Mouse (Mus musculus): ENCODE measurements around the gene Olfr521.
"Not testable (repeated sequence)": the region's sequence is repeated elsewhere in the genome, so short reads cannot be mapped to it uniquely, and the experiment has no call there.

Olfr521 gene

DNA sequence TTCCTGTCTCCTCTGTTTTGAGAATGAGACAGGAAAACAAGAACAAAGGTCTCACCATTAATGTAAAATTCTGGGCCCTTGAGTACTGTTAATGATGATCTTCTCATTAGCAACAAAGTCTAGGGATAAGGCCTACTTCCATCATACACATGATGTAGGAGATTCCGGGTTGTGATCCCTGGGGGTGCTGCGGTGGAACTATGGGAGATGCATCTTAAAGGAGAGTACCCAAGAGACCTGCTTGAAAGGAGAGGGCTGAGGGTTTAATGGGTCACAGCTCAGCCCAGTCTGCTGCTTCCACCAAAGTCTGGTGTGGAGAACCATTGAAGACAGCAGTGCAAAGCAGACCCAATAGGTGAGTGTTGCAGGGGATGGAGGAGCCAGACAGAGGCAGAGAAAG is at the start of gene Olfr521:
Gene Olfr521 (plus strand): TSS at position 301 of the 400 bp plus-strand sequence.
- no peak for DNase-seq (ENCODE audit: low spot score)

DNA sequence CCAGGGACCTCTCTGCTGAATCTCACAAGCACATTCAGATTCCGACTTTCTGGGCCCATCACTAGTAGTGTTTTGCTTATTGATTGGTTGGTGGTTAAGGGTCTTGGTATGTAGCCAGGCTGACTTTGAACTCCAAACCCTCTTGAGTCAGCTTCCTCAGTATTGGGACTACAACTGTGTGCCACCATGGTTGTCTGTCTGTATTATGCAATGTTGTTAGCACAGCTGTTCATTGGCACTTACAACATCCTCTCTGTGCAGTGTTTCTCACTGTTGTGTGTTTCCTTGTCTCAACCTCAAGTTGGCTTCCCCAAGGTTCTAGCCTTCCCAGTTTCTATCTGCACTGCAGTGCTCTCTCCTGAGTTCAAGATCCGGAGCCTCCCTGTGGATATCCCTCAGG is 46.8 kb upstream of the Olfr521 start:
- no peak for DNase-seq (ENCODE audit: low spot score)

DNA sequence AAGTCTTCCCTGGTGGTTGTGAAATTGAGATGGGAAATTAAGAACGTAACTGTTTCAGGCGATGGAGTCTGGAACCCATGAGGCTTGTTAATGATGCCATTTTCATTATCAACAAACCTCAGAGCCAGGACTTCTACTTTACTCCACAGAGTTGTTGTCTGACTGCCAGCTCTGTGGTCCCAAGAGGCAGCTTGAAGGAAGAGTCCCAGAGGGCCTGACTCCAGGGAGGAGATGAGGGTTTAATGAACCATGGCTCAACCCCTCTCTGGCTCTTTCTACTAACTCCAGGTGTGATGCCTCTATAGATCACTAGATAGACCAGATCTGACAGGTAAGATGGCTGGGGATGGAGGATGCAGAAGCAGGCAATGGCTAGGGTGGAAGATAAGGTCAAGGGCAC is 33.3 kb upstream of the Olfr521 start, which contains the start of gene Olfr520:
Gene Olfr520 (plus strand): TSS at position 301 of the 400 bp plus-strand sequence.
- no peak for DNase-seq (ENCODE audit: low spot score)

DNA sequence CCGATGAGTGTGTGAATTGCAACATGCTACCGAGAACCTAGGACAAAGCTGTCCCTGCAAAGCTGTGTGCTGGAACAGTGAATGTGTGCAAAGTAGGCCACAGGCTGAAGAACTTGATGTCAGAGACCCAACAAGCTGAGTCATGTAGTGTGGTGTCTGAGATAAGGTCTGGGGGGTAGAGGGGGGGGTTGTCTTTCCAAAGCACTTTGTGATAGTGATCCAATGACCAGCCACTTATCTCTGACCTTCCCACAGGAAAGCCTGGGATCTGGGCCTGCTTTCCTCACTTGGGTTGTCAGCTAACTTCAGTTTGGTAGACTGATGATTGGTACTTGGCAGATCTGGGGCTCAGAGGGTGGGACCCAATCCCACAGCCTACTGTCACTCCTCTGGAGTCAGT is 28.7 kb upstream of the Olfr521 start:
- no peak for DNase-seq (ENCODE audit: low spot score)

DNA sequence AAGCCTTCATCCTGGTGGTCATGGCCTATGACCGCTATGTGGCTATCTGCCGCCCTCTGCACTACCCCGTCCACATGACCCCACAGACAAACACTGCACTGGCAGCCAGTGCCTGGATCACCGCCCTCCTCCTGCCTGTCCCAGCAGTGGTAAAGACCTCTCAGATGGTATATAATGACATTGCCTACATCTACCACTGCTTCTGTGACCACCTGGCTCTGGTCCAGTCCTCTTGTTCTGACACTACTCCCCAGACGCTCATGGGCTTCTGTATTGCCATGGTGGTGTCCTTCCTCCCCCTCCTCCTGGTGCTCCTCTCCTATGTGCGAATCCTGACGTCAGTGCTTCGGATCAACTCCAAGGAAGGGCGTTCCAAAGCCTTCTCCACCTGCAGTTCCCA is 27.8 kb upstream of the Olfr521 start:
- not testable (repeated sequence) for DNase-seq (ENCODE audit: low spot score)

DNA sequence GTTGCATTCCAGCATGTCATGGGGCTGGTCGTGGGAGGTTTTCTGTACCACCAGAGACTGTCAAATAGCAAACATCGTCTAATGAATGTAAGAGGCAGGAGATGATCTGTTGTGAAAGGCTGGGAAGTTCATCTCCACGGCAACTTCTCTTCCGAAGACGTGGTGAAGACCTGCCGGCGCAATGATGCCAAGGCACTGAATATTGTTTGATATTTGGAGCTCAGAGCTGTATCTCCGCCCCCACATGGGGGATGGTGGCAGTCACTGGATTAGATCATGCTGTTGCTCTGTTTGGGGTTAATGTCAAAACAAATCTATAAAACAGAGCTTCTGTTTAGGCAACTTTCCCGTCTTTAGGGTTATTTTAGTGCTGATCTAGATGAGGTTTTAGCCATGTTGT is 24.0 kb upstream of the Olfr521 start:
- no peak for DNase-seq (ENCODE audit: low spot score)

DNA sequence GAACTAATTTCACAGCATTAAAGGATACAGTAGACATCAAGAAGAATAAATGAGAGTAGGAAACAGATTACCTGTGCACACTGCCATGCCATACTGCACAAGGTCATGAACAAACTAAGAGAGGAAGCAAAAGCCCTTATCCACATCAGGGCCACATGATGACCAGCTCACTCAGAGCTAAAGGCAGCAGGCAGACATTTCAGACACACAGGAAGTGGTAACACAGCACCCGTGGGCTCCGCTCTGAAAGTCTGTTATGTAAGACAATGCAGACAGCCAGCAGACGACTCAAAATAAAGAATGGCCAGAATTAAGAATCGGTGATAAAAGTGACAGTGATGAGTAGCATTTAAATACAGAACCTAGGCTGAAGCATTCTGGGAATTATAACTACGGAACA is 18.1 kb downstream of the Olfr521 start:
- DNase-seq (ENCODE audit: low spot score) = no peak

DNA sequence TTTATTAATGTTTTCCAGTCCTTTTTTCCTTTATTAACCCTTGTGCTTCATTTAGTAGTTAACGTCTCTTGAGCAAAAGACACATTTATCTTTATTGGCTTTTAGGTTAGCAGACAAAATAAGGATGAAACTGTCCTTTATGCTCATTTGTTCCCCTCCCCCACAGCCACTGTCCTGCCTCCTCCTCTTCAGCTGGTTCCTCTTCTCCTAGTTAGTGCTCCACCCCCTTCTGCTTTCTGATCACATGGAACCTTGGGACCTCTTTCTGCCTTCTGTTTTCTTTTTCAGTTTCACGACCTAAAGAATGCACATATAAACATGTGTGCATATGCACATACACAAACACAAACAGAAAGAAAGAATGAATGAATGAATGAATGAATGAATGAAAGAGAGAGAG is 18.6 kb downstream of the Olfr521 start:
- DNase-seq (ENCODE audit: low spot score) = no peak

DNA sequence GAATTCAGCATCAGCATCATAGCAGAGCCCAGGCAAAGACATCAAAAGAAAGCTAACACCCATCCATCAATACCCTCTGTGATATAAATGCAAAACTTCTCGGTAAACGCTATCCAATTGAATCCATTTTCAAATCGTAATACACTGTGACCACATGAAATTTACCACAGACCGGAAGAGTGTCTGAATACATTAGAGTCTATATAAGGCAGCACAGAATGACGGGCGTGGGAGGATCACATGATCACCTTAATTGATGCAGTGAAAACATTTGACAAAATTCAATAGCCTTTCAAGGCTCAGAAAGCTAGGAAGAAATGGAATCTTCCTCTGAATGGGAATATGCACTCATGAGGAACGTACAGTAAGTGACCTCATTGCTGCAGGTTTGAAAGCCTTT is 20.1 kb downstream of the Olfr521 start:
- no peak for DNase-seq (ENCODE audit: low spot score)

DNA sequence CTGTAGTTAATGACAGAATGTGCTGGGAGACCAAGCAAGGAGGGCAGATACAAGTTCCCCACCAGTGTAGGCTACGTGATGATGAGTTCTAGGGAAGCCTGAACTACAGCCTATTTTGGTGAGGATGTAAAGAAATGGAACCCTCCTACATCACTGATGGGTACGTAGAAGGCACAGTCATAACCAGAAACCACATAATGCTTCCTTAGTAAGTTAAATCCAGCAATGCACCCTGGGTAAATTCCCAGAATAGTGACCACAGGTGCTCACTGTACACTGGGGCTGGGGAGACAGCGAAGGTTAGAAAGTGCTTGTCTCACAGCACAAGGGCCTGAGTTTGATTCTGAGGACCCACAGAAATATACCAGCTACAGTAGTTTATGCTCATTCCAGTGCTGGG is 22.2 kb downstream of the Olfr521 start:
- no peak for DNase-seq (ENCODE audit: low spot score)

DNA sequence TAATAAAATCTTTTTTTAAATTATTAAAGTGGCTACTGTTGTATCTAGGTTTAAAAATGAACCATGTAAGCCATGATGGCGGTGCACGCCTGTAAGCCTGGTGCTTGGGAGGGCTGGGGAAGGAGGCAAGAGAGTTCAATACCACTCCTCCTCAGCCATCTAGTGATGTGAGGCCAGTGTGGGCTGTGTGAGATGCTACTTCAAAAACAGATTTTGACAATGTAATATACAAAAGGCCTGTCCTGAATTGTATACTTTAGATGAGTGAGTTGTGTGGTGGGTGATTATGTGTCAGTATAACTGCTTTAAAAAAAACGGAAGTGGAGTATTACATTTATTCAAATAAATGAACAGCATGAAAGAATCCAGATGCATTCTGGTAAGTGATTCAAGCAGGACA is 23.5 kb downstream of the Olfr521 start:
- no peak for DNase-seq (ENCODE audit: low spot score)

DNA sequence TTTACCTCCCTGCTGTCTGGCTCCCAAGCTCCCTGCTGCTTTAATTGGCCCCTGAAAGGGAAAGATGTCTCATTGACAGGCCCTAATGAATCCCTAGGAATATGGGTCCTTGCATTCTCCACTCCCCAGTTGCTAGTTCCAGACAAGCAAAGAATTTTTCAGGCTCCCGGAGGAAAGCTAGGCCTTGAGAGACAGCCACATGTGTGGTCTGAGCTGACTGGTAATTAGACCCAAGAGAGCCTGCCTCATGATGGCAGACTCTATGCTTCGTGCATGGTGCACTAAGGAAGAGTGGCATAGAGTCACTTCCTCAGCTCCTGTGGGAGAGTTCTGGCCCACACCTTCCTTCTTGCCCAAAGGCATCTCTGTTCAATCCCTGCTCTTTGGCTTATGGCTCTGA is 24.6 kb downstream of the Olfr521 start:
- no peak for DNase-seq (ENCODE audit: low spot score)

DNA sequence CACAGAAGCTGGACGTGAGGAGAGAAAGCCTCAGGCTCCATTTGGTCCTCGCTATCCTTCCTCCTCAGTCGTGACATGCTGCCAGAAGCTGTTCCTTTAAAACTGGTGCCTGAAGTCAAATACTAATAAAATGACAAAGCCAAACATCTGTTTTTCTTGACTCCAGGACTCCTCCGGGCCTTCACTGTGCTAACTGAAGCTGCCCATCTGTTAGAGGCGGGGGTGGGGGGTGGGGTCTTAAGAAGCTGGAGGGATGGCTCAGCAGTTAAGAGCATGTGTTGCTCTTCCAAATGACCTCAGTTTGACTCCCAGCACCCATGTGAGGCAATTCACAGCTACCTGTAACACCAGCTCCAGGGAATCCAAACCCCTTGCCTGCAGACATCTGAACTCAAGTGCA is 25.3 kb downstream of the Olfr521 start:
- no peak for DNase-seq (ENCODE audit: low spot score)

DNA sequence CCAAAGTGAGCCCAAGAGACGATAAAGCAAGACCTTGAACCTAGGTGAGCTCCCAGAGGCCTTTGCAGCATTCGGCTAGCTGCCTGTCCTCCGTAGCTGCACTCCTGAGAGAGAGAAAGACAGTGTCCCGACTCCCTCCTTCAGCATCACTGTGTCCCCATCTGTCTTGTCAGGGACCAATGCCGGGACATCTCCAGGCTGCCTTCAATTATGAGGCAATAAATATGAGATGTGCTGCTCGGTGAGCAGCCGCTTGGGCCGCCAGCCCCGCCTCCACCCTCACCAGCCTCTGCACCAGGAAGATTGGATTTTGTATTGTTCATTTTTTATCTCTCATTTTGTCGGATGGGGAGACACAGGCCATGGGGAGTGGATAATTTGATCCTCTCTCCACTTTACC is 27.5 kb downstream of the Olfr521 start:
- no peak for DNase-seq (ENCODE audit: low spot score)

DNA sequence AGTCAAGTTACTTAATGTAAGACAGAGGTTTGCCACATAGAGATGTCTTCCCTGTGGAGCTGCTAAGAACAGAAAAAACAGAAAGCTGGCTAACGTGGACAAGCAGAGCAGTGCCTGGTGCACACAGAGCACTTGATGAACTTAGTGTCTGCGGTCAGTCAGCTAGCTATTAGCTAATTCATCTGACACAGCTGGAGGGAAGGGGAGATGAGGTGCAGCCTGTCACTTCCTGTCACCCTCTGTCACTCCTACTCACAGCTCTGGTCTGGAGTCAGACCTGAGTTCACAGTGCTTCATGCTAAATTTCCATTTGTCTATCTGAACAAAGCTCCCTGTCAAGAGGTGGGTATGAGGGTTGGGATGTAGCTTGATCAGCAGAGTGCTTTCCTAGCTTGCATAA is 30.8 kb downstream of the Olfr521 start:
- DNase-seq (ENCODE audit: low spot score) = no peak

DNA sequence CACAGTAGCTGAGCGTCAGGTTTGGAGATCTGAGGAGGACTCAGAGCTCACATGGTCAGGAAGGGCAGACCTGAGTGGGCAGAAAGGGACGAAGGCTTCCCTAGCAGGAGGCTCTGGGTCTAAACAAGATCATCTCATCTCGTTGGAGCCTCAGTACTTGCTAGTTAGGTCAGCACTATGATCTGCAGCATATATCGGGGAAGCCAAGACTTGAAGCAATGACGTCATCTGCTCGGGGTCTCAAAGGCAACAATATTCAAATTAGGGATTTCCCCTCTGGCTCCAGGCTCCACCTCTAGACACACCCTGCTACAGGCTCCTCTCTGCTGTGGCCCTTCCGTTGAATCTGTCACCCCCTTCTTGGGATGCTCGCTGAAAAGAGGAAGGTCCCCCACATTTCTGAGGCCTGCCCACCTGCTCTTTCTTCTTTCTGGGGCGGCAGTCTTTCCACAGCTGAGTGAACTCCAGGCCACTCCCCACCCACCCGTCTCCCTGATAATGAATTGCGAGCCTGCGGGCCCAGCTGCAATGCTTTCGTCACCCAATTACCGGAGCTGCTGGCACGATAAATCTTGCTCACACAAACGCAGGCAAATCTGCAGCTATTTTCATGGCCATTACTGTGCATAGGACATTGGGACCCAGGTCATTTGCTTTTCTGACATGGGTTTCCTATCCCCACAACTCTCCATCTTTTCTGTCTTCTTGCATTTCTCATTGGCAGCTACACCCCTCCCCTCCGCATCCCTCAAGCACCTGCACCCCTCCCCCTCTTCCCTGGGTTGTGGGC is 32.1 kb downstream of the Olfr521 start:
- no peak for DNase-seq (ENCODE audit: low spot score)

DNA sequence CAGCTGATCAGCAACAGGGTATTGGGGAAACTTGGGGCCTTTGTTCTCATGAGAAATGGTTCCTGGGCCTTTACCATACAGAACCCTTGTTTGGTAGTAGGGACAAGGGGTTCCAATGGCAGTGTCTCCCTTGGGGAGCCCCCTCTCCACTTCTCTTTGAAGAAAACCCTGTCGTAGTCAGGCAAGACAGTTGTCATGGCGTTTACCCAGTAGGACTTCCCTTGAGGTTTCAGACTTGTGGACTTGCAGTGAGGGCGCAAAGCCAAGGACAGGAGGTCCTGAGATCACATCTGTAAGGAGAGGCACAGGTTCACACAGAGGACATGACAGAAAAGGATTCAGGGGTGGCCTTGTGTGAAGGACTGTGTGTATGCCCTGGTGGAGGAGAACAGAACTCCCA is 33.2 kb downstream of the Olfr521 start:
- DNase-seq (ENCODE audit: low spot score) = no peak

DNA sequence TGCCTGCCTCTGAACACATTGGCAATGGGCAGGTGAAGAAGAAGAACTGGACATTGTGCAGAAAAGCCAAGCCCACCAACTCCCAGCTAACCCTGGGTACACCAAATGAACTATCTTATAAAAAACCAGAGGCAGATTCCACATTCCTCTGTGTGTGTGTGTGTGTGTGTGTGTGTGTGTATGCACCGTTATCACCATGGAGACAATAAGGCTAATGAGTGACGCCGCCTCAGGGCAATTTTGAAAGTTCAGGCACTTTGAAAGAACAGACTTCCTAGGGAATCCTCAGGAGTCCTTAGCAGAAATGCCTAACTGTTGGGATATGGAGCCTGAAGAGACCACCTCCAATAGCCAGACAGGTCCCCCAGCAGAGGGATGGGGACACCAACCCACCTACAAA is 34.0 kb downstream of the Olfr521 start:
- no peak for DNase-seq (ENCODE audit: low spot score)

DNA sequence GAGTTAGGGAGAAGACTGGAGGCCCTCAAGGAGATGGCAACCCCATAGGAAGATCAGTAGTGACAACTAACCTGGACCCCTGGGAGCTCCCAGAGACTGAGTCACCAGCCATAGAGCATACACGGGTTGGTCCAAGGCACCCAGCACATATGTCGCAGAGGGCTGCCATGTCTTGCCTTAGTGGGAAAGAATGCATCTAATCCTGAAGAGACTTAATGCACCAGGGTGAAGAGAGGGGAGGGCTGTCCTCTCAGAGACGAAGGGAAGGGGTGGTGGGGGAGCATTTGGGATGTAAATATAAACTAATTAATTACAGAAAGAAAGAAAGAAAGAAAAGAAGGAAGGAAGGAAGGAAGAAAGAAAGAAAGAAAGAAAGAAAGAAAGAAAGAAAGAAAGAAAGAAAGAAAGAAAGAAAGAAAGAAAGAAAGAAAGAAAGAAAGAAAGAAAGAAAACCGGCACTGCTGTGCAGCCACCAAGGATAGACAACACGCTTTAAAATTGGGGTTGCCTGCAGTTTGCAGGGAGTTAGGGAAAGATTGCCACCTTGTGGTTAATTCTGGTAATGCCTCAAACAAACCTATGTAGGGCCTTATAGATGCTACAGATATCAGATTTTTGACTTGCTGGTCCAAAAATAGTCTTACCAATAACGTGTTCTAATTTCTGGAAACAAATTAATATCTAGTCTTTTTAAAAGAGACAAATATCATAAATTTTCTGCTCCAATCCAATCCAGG is 34.8 kb downstream of the Olfr521 start:
- DNase-seq (ENCODE audit: low spot score) = peak; percentile 70

DNA sequence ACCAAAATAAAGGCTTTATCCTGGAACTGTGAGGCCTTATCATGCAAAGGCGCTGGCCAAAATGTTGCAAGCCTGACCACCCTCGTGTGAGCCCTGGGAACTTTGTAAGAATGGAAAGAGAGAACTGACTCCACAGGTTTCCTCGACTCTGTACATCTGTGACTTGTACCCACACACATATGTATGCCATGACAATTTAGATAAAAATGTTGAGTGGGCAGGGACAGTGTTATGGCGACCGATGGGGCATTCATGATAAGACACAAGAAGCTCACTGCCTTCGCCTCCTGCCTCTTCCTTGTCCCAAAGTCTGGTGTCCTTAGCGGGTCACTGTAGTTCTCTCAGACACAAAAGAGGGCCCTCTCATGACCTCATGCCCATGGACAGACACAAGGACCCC is 35.8 kb downstream of the Olfr521 start:
- no peak for DNase-seq (ENCODE audit: low spot score)

DNA sequence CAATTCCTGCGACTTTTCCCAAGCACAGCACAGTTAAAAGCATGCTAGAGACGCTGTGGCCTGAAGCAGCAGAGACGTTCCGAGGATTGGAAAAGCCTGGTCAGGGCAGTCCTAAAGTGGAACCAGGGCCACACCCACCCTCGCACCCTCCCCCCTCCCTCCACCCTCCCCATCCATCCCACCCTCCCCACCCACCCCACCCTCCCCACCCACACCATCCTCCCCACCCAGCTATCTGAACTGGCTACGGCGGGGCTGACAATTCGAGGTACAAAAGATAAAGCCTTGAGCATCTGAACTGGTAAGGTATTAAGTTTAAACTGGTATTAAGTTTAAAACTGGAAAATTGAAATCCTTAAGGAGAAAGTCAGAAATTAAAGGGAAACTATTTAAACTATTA is 40.2 kb downstream of the Olfr521 start:
- no peak for DNase-seq (ENCODE audit: low spot score)

DNA sequence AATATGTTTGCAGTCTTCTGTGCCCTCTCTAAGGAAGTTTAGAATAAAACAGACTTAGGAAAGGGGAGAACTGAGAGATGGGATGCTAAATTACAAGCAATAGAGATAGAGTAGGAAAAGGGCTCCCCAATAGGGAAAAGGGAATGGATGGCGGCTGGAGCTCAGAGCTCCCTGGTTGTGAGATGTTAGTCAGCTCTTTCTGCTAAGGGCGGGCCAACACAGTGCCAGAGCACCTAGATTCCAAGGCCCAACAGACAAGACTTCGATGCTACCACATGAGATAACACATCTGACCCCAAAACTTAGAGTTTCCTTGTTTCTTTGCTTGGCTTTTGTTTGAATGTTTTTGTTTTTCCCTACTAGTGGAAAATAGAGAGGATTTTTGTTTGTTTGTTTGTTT is 40.7 kb downstream of the Olfr521 start:
- DNase-seq (ENCODE audit: low spot score) = not testable (repeated sequence)

DNA sequence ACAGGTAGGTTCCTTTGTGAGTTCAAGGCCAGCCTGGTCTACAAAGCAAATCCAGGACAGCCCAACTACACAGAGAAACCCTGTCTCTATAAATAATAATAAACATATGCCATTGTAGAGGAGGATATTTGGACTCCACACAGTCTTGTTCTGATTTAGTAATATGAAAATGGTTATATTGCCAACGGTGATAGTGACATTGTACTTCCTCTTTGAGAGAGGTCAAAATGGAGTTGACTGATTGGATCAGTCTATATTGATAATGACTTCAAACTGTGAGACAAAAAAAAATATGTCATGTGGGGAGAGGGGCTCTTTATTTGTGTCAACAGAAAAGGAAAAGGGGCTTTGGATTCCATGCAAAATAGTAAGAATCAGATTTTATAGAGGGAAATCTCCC is 42.0 kb downstream of the Olfr521 start:
- DNase-seq (ENCODE audit: low spot score) = no peak

DNA sequence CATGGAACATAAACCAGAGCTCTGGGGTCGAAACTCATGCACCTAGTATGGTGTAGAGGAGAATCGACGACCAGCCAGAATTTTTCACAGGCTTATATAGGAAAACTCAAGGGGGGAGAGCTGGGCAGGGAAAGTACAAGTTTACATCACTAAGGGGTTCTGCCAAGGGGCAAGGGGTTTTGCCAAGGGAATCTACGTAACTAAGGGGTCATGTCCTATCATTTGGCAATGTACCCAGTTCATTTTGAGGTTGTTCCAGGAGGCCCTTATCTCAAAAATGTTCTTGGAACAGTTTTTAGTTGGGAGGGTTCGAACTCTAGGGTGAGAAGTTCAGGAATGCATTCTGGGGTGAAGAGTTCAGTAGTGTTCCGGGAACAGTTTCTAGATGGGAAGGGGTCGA is 43.7 kb downstream of the Olfr521 start:
- DNase-seq (ENCODE audit: low spot score) = not testable (repeated sequence)

Data from urinary bladder, postnatal 14 days (tissue).